Mouse (Mus musculus) testis, adult 2 months (tissue): Measurements from ENCODE around the gene Pcnx4. TPM values are rescaled to one million over a fixed set of nuclear protein-coding genes. Genes with fewer than 3 reads are reported as not detected.

Experiments used
- H3K27ac ChIP-seq: fragments of 200-500 bp; 2 replicates; pipeline ENCODE4 v1.5.1; 2012; ENCODE audit warnings: low read depth, low read length; ENCODE audit not compliant: control insufficient read depth, insufficient read depth
- H3K27me3 ChIP-seq: fragments of 200-500 bp; 2 replicates; pipeline ENCODE4 v1.6.1; 2012; ENCODE audit warnings: mild to moderate bottlenecking, low read length, moderate library complexity; ENCODE audit not compliant: control insufficient read depth, insufficient read depth
- H3K36me3 ChIP-seq: fragments of 200-500 bp; 2 replicates; pipeline ENCODE4 v1.6.1; 2012; ENCODE audit warnings: mild to moderate bottlenecking, low read length; ENCODE audit not compliant: control insufficient read depth, insufficient read depth
- H3K4me1 ChIP-seq: fragments of 200-500 bp; 2 replicates; pipeline ENCODE4 v1.6.1; 2012; ENCODE audit warnings: low read length; ENCODE audit not compliant: control insufficient read depth, insufficient read depth
- H3K4me3 ChIP-seq: fragments of 200-500 bp; 2 replicates; pipeline ENCODE4 v1.5.1; 2012; ENCODE audit warnings: low read depth, mild to moderate bottlenecking, low read length, moderate library complexity, mixed read lengths; ENCODE audit not compliant: control insufficient read depth
- CTCF ChIP-seq: fragments of 200-500 bp; IDR thresholded peaks from 2 replicates; pipeline ENCODE4 v1.5.1; 2012; ENCODE audit warnings: low read depth, mild to moderate bottlenecking, inconsistent platforms, low read length, moderate library complexity; ENCODE audit not compliant: control insufficient read depth, insufficient read depth, insufficient replicate concordance
- POLR2A ChIP-seq: fragments of 200-500 bp; IDR thresholded peaks from 2 replicates; pipeline ENCODE4 v1.6.1; 2012; ENCODE audit warnings: low read depth, mild to moderate bottlenecking, inconsistent platforms, low read length, moderate library complexity; ENCODE audit not compliant: control insufficient read depth
- polyA plus RNA-seq: library from polyadenylated mRNA; depleted of rRNA; stranded (reverse); fragments of >200 nt; gene quantifications from 2 replicates; pipeline ENCODE4 v1.2.3, GENCODE M21; 2012; rRNA removed

Gene Pcnx4
- 7.1 and 7.6 TPM in 2 replicates for polyA plus RNA-seq

GRCm38 (mm10) chr12:72536021-72536597, at the start of gene Pcnx4:
Pcnx4 (plus strand) TSS chr12:72536383.
- peaks cover 2% of the 10 kb centered on the region; the same call in 1 of the 2 replicates for H3K4me1 ChIP-seq
- peaks cover 3% of the 10 kb centered on the region for H3K36me3 ChIP-seq
- H3K27me3 ChIP-seq: no peaks in the 10 kb centered on the region
- TF ChIP-seq CTCF (no peak; the same call in 1 of the 2 replicates), POLR2A (peak; percentile 67; the same call in 1 of the 2 replicates)
- peak within 1 kb of the TSS; percentile 92 for H3K4me3 ChIP-seq
- peak within 1 kb of the TSS; percentile 77 for H3K27ac ChIP-seq

GRCm38 (mm10) chr12:72487498-72487897, 48.7 kb upstream of the Pcnx4 start:
- Histone ChIP-seq H3K36me3 (no peaks in the 10 kb centered on the region), H3K4me1 (no peaks in the 10 kb centered on the region), H3K4me3 (no peak overlapping the region), H3K27me3 (no peaks in the 10 kb centered on the region), H3K27ac (no peak overlapping the region)
- TF ChIP-seq CTCF: no peak

DNA sequence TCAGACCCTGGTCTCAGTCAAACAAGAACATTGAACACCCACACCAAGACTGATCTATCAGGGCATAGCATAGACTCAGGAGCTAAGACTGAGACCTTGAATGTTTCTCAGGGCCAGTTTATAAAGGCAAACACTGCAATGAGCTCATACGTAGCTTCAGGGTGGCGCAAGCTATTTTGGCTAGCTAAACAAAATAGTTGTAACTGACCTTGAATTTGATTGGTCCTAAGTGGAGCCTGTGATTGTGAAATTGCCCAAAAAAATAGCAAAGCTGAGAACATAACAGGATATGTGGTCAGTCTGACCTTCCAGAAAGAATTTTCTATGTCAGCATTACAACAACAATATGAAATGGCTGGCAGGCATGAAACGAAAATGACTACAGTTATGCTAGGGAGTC, 46.2 kb upstream of the Pcnx4 start:
- TF ChIP-seq POLR2A (no peak), CTCF (no peak)
- 0 out of 2 replicates have a peak, but pooled peaks cover 1% of the 10 kb centered on the region for H3K36me3 ChIP-seq
- no peak overlapping the region for H3K27ac ChIP-seq
- no peak overlapping the region for H3K4me3 ChIP-seq
- H3K4me1 ChIP-seq: no peaks in the 10 kb centered on the region
- H3K27me3 ChIP-seq: no peaks in the 10 kb centered on the region

- no peaks in the 10 kb centered on the region for H3K4me1 ChIP-seq
- H3K27ac ChIP-seq: no peak overlapping the region
- H3K4me3 ChIP-seq: no peak overlapping the region
- no peaks in the 10 kb centered on the region for H3K27me3 ChIP-seq
- H3K36me3 ChIP-seq: 0 out of 2 replicates have a peak, but pooled peaks cover 1% of the 10 kb centered on the region
- no peak for TF ChIP-seq CTCF
- no peak for TF ChIP-seq POLR2A
Observed at GRCm38 (mm10) chr12:72491063-72491719, 45.0 kb upstream of the Pcnx4 start.

- no peaks in the 10 kb centered on the region for H3K4me1 ChIP-seq
- H3K36me3 ChIP-seq: 0 out of 2 replicates have a peak, but pooled peaks cover 1% of the 10 kb centered on the region
- TF ChIP-seq CTCF (no peak), POLR2A (no peak)
- H3K27me3 ChIP-seq: no peaks in the 10 kb centered on the region
- H3K4me3 ChIP-seq: no peak overlapping the region
- no peak overlapping the region for H3K27ac ChIP-seq
Observed at GRCm38 (mm10) chr12:72496866-72497600, 39.1 kb upstream of the Pcnx4 start.

DNA sequence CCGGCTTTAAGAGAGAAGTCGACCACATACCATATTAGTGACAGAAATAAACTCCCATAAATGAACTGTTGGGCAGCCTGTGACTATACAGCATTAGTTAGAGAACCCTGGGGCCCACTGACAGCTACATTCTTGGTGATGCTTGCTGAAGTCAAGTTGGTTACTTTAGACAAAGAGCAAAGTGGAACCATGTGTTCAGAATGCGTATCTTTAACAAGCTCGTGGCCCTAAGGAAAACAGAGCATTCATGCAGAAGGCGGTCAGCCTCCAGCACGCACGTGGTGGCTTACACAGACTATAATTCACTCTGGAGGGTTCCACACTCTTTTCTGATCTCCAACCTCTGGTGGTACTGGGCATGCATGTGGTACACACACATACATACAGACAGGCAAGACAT, 26.6 kb upstream of the Pcnx4 start:
- H3K4me3 ChIP-seq: no peak overlapping the region
- no peaks in the 10 kb centered on the region for H3K36me3 ChIP-seq
- no peaks in the 10 kb centered on the region for H3K4me1 ChIP-seq
- TF ChIP-seq CTCF (no peak), POLR2A (no peak)
- H3K27me3 ChIP-seq: no peaks in the 10 kb centered on the region
- H3K27ac ChIP-seq: no peak overlapping the region

DNA sequence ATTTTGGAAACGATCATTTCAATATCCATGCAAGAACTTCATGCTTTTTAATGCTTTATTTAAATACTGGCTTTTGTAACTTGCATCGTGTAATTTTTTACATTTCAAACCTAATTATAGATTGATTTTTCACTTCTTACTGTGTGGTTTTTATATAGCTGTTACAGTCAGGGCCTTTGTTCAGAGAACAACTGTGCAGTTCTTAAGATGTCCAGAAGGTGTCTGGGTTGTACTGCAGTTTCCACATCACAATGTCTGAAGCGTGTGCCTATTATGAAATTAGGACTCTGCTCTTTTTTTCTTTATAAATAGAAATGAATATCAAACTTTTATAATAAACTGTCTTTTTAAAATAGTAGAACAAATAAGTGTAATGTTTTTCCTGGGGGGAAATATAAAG, 20.7 kb upstream of the Pcnx4 start:
- no peak for TF ChIP-seq POLR2A
- TF ChIP-seq CTCF: no peak
- Histone ChIP-seq H3K4me3 (no peak overlapping the region), H3K36me3 (no peaks in the 10 kb centered on the region), H3K4me1 (no peaks in the 10 kb centered on the region), H3K27me3 (no peaks in the 10 kb centered on the region), H3K27ac (no peak overlapping the region)

DNA sequence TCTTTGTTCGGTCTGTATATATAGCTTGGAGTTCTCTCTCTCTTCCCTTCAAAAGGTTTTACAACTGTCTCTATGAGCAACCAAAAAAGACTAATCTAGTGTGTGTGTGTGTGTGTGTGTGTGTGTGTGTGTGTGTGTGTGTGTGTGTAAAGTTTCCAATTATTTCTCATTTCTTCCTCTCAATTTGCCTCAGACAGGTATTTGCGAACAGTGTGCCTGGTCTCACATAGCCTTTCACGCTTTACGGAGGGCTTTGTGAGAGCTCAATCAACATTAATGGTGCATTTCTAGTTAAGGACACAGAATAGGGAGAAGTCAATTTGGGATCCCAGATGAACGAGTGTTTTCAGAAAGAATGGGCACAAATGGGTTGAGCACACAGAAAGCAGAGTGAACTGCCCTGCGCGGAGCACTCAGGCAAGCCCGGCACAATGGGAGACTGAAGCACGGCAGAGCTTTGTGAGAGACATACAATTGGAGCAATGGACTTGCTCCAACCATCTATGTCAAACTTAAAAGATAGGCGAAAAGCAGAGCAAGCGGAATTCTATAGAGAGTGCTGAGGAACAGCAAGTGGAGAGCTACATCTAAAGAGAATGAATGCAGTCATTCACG, 18.0 kb upstream of the Pcnx4 start:
- H3K27ac ChIP-seq: no peak overlapping the region
- H3K36me3 ChIP-seq: no peaks in the 10 kb centered on the region
- no peak overlapping the region for H3K4me3 ChIP-seq
- no peaks in the 10 kb centered on the region for H3K4me1 ChIP-seq
- no peak for TF ChIP-seq POLR2A
- TF ChIP-seq CTCF: no peak
- no peaks in the 10 kb centered on the region for H3K27me3 ChIP-seq
